Mouse (Mus musculus) gonadal fat pad, adult 2 months (tissue): ENCODE results near the gene Tas2r129. TPM values are rescaled to one million over a fixed set of nuclear protein-coding genes. Genes with fewer than 3 reads are reported as not detected.
"Not testable (repeated sequence)": the region's sequence is repeated elsewhere in the genome, so short reads cannot be mapped to it uniquely, and the experiment has no call there.

Source experiments
- DNase-seq: peaks from one replicate; pipeline ENCODE4 v3.0.0-alpha.2; 2012; ENCODE audit warnings: low read depth
- polyA plus RNA-seq: library from polyadenylated mRNA; depleted of rRNA; stranded (reverse); fragments of >200 nt; gene quantifications from 2 replicates; pipeline ENCODE4 v1.2.3, GENCODE M21; 2012; rRNA removed

Tas2r129 gene
- not detected in 2 replicates for polyA plus RNA-seq

- no peak for DNase-seq
Measured at GRCm38 (mm10) chr6:132950802-132951201, at the start of gene Tas2r129. Tas2r129 (plus strand) TSS chr6:132951102.

GRCm38 (mm10) chr6:132909351-132909750, 41.6 kb upstream of the Tas2r129 start, which contains the start of gene Tas2r125:
Tas2r125 (plus strand) TSS chr6:132909651.
- no peak for DNase-seq

GRCm38 (mm10) chr6:132941376-132941775, 9.5 kb upstream of the Tas2r129 start:
- not testable (repeated sequence) for DNase-seq

GRCm38 (mm10) chr6:132957819-132958218, 6.9 kb downstream of the Tas2r129 start, which contains the start of gene Tas2r131:
Tas2r131 (minus strand) TSS chr6:132957919.
- DNase-seq, result no peak

GRCm38 (mm10) chr6:132980865-132981264, 30.0 kb downstream of the Tas2r129 start, which contains the start of gene Tas2r109:
Tas2r109 (minus strand) TSS chr6:132980965.
- no peak for DNase-seq

Other genes with a start within 250 kb of the Tas2r129 start
- gene Tas2r122, start 239.2 kb upstream of the Tas2r129 start, polyA plus RNA-seq, result not detected in 2 replicates
- not detected in 2 replicates for gene Tas2r115, start 213.1 kb upstream of the Tas2r129 start, polyA plus RNA-seq
- not detected in 2 replicates for gene Tas2r124, start 196.4 kb upstream of the Tas2r129 start, polyA plus RNA-seq
- not detected in 2 replicates for gene Tas2r102, start 189.0 kb upstream of the Tas2r129 start, polyA plus RNA-seq
- gene Tas2r136, start 172.9 kb upstream of the Tas2r129 start, polyA plus RNA-seq, result not detected in 2 replicates
- gene Tas2r117, start 148.3 kb upstream of the Tas2r129 start, polyA plus RNA-seq, result not detected in 2 replicates
- gene Tas2r123, start 104.0 kb upstream of the Tas2r129 start, polyA plus RNA-seq, result not detected in 2 replicates
- not detected in 2 replicates for gene Tas2r116, start 95.7 kb upstream of the Tas2r129 start, polyA plus RNA-seq
- not detected in 2 replicates for gene Tas2r110, start 83.1 kb upstream of the Tas2r129 start, polyA plus RNA-seq
- gene Tas2r113, start 58.1 kb upstream of the Tas2r129 start, polyA plus RNA-seq, result not detected in 2 replicates
- gene Tas2r125, start 41.5 kb upstream of the Tas2r129 start, polyA plus RNA-seq, result not detected in 2 replicates
- gene Tas2r131, start 6.8 kb downstream of the Tas2r129 start, polyA plus RNA-seq, result not detected in 2 replicates
- not detected in 2 replicates for gene Tas2r109, start 29.9 kb downstream of the Tas2r129 start, polyA plus RNA-seq
- not detected in 2 replicates for gene Tas2r103, start 86.0 kb downstream of the Tas2r129 start, polyA plus RNA-seq
- gene Tas2r140, start 104.7 kb downstream of the Tas2r129 start, polyA plus RNA-seq, result not detected in 2 replicates
- 69.1 and 87.1 TPM in 2 replicates for gene Smim10l1, start 153.8 kb downstream of the Tas2r129 start, polyA plus RNA-seq